Mouse (Mus musculus) fat pad, adult 2 months (tissue): ENCODE results near the gene Mob2.

Experiments
- DNase-seq: peaks from one replicate; pipeline ENCODE4 v3.0.0-alpha.2; 2011; ENCODE audit warnings: low read depth, low spot score; ENCODE audit errors: extremely low read depth

Gene Mob2

GRCm38 (mm10) chr7:142025926-142026325, 34.9 kb downstream of the Mob2 start:
- no peak for DNase-seq

GRCm38 (mm10) chr7:142025196-142025595, 35.7 kb downstream of the Mob2 start:
- DNase-seq = no peak

GRCm38 (mm10) chr7:142020827-142021226, 40.0 kb downstream of the Mob2 start:
- DNase-seq = no peak

GRCm38 (mm10) chr7:142019699-142020098, 41.2 kb downstream of the Mob2 start:
- DNase-seq = no peak

DNA sequence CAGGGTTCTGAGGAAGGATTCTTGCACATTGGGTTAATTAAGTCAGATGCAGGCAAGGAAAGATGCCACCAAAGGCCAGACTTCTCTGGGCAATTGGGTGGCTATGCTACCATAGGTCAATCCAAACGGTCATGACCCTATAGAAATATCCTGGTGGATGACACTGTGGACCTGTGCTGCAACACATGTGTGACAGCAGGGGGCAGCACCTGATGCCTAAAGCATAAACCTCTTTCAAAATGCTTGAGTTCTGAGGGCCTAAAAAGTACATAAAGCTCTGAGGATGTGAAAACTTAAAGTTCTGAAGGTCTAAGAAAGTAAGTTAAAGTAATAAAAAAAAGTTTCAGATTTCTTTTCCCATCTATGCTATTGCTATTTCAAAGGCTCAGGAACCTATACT, 44.3 kb downstream of the Mob2 start:
- DNase-seq = no peak

DNA sequence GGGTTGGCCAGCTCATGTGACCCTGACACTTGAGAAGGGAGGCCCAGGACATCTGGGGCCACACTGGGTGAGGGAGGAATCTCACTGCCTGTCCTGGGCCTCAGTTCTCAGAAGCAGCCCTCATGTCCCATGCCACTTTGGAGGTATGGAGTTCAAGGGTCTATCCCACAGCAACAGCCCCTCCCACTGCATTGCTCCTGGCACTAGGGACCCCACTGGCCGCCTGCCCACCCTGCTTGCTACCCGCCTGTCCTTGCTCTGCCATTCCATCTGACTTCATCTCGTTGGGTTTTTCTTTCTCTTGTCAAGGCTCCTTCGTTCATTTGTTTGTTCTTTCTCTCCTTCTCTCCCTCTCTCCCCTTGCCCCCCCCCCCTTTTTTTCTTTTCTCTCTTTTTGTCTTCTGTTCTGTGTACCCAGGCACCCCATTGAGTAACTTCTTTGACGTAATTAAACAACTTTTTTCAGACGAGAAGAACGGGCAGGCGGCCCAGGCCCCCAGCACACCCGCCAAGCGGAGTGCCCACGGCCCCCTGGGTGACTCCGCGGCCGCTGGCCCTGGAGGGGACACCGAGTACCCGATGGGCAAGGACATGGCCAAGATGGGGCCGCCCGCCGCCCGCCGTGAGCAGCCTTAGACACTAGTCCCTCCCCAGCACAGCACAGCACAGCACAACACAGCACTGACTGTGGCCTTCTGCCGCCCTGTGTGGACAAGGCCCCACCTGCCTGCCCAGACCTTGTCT, 59.1 kb downstream of the Mob2 start:
- no peak for DNase-seq

DNA sequence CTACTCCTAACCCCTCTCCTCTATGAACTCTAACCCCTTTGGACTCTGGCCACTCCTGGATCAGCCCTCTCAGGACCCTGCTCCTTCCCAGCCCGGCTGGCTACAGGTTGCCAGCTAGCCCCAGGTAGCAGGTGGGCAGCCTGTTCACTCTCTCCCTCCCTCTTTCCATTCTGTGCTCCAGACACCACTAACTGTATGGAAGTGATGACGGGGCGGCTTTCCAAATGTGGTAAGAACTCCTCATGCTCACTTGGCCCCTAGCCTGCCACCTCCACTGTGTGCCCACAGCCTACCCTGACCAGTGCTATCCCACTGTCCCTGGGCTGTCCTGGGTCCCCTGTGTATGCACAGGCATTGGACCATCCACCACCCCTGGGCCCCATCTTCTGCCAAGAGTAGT, 60.2 kb downstream of the Mob2 start:
- DNase-seq = no peak

GRCm38 (mm10) chr7:141994121-141994520, 66.7 kb downstream of the Mob2 start:
- no peak for DNase-seq

DNA sequence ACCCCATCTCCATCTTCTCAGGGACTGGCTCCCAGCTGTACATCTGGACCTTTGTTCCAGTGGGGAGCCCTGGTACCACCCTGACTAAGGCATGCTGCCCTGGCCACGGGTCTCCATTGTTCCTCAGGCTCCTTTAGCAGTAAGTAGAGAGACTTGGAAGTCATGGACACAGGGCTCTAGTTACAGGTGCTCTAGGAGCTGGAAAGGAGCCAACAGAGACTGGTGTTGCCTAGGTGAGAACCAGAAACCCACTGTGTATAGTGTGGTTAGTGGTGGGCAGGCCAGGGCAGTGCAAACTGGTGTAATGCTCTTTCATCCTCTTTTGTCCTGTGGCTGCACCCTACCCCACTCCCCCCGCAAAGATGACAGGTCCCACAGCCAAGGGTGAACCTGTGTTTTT, 69.7 kb downstream of the Mob2 start:
- no peak for DNase-seq

GRCm38 (mm10) chr7:141988314-141988806, 72.5 kb downstream of the Mob2 start:
- no peak for DNase-seq

GRCm38 (mm10) chr7:141981237-141981636, 79.6 kb downstream of the Mob2 start:
- no peak for DNase-seq

DNA sequence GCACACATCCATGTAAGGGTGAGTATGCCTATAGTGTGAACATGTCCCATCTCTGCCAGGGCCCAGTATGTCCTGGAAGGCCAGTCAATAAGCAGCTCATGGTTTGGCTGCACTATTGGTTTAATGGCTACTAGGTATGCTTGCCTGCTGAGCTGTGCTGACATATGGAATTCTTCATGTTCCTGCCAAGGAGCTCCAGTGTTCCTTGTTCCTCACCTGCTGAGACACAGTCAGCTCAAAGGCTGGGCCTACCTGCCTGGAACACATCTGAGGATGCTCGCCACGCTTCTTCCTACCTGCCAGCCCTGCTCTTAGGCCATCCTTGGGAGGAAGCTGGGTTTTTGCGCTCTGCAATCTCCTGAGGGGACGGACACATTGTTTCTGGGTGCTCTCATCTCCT, 81.6 kb downstream of the Mob2 start:
- no peak for DNase-seq

GRCm38 (mm10) chr7:141978003-141978402, 82.9 kb downstream of the Mob2 start:
- DNase-seq = no peak

- DNase-seq = no peak
These were observed 87.8 kb downstream of the Mob2 start for GRCm38 (mm10) chr7:141972831-141973619.

- no peak for DNase-seq
These were observed 94.6 kb downstream of the Mob2 start for GRCm38 (mm10) chr7:141966281-141966680.

- DNase-seq = no peak
These were observed 98.3 kb downstream of the Mob2 start for GRCm38 (mm10) chr7:141962521-141962920.

DNA sequence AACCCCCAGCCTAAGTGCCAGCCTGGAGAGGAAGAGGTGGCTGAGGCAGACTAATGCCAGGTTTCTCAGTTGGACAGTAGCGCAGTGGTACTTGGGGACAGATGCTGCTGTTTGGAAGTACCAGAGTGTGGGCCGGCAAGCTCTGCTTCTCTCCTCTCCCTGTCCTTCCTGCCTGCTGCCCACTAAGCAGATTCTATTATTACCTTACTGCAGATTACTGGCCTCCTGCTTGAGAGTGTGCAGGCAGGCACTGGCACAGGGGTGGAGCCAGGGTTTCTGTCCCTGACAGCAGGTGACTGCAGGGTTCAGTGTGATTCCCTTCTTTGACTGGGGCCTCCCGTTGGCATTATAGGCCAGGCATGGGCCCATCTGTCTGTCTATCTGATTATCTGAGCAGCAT, 99.4 kb downstream of the Mob2 start:
- no peak for DNase-seq

DNA sequence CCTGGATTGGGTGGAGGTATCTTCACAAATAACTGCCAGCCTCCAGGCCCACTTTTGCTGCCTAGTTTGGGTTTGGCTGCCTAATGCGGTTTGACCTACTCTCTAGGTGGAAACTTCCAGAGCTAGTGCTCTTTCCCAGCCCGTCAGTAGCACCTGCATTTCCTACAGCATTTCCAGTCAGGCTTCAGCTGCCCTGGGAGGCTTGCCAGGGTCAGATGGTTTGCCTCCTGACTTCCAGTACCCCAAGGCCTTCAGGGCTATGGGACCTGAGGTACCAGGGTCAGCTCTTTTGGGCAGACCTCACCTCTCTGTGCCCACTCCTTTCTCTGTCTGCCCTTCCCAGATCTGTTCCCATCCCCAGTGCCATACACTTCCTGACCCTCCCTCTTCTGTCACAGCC, 99.9 kb downstream of the Mob2 start:
- no peak for DNase-seq

- no peak for DNase-seq
These were observed 101.7 kb downstream of the Mob2 start for GRCm38 (mm10) chr7:141959133-141959532.
